Mouse (Mus musculus) lung, postnatal 0 days (tissue): ENCODE results near the gene Zcchc17.

ENCODE experiments used
- CTCF ChIP-seq: IDR thresholded peaks from 2 replicates; pipeline ENCODE4 v1.5.1; 2016; ENCODE audit warnings: antibody characterized with exemption, mild to moderate bottlenecking
- EP300 ChIP-seq: IDR thresholded peaks from 2 replicates; pipeline ENCODE4 v1.6.1; 2016; ENCODE audit warnings: antibody characterized with exemption, mild to moderate bottlenecking, control low read depth

- TF ChIP-seq CTCF (no peak), EP300 (no peak)
Measured at GRCm38 (mm10) chr4:130298877-130299628, 60.7 kb downstream of the Zcchc17 start.
